Mouse (Mus musculus) hindbrain, embryonic 11.5 days (tissue): ENCODE measurements around the gene Itgad. TPM values are rescaled to one million over a fixed set of nuclear protein-coding genes. Genes with fewer than 3 reads are reported as not detected.

Experiments
- ATAC-seq: fragments of 200-750 bp; cut with Nextera tagmentation; 2 replicates; pipeline ENCODE4 v1.8.0; 2017; ENCODE audit warnings: mild to moderate bottlenecking, moderate TSS enrichment, moderate library complexity; ENCODE audit not compliant: low FRiP score
- DNase-seq: peaks from one replicate; pipeline ENCODE4 v3.0.0-alpha.2; 2015; ENCODE audit warnings: low spot score
- H3K27ac ChIP-seq: fragments of 300-500 bp; sonication (generic); 2 replicates; pipeline ENCODE4 v1.5.1; 2014; ENCODE audit warnings: mild to moderate bottlenecking, low read depth, low read length
- H3K27me3 ChIP-seq: fragments of 300-500 bp; sonication (generic); 2 replicates; pipeline ENCODE4 v1.6.1; 2014; ENCODE audit warnings: mild to moderate bottlenecking, low read length, moderate library complexity, mixed read lengths; ENCODE audit not compliant: control insufficient read depth, insufficient read depth
- H3K36me3 ChIP-seq: fragments of 300-500 bp; sonication (generic); 2 replicates; pipeline ENCODE4 v1.6.1; 2014; ENCODE audit warnings: mild to moderate bottlenecking, low read length, moderate library complexity, mixed read lengths; ENCODE audit not compliant: control insufficient read depth, insufficient read depth
- H3K4me1 ChIP-seq: fragments of 300-500 bp; sonication (generic); replicated peaks from 2 replicates; pipeline ENCODE4 v1.6.1; 2014; ENCODE audit warnings: low read length, mixed read lengths; ENCODE audit not compliant: control insufficient read depth, insufficient read depth
- H3K4me2 ChIP-seq: fragments of 300-500 bp; sonication (generic); replicated peaks from 2 replicates; pipeline ENCODE4 v1.6.1; 2014; ENCODE audit warnings: mild to moderate bottlenecking, low read depth, low read length
- H3K4me3 ChIP-seq: fragments of 300-500 bp; sonication (generic); 2 replicates; pipeline ENCODE4 v1.5.1; 2014; ENCODE audit warnings: low read depth, low read length
- H3K9ac ChIP-seq: fragments of 300-500 bp; sonication (generic); 2 replicates; pipeline ENCODE4 v1.6.1; 2014; ENCODE audit warnings: low read depth, low read length
- H3K9me3 ChIP-seq: fragments of 300-500 bp; sonication (generic); 2 replicates; pipeline ENCODE4 v1.6.1; 2016; ENCODE audit warnings: low read length; ENCODE audit not compliant: control insufficient read depth
- WGBS: fragments of 180-500 bp; shearing (Covaris S2); extraction: QIAGEN DNeasy Blood & Tissue Kit; methylation state at CpG from one replicate; pipeline ENCODE4 v1.1.7; 2014; 5-methylcytosine and 5-hydroxymethylcytosine counted together
- polyA plus RNA-seq: library from polyadenylated mRNA; unstranded; fragments of >200 nt; fragmentation: Nextera tagmentation; extraction: Ambion mirVana; gene quantifications from 2 replicates; pipeline ENCODE4 v1.2.1, GENCODE M21; 2014

Gene Itgad
- polyA plus RNA-seq, 1 experiment from 2014 or later: not detected

- Histone ChIP-seq H3K27ac (no peak overlapping the region), H3K36me3 (no peaks in the 10 kb centered on the region), H3K27me3 (no peaks in the 10 kb centered on the region), H3K4me3 (no peak overlapping the region), H3K9ac (no peak overlapping the region), H3K4me2 (no peak overlapping the region), H3K9me3 (no peaks in the 10 kb centered on the region), H3K4me1 (no peaks in the 10 kb centered on the region)
- ATAC-seq (no peak), DNase-seq (no peak)
- 57% methylated on average over 13 of the region's 13 CpGs for WGBS
Measured at GRCm38 (mm10) chr7:128270431-128270850, 116.3 kb downstream of the Itgad start.

GRCm38 (mm10) chr7:128271496-128271895, 117.3 kb downstream of the Itgad start:
- no peak for DNase-seq
- no peak overlapping the region for H3K9ac ChIP-seq
- no peak overlapping the region for H3K4me3 ChIP-seq
- no peak overlapping the region for H3K4me2 ChIP-seq
- no peak for ATAC-seq
- no peaks in the 10 kb centered on the region for H3K27me3 ChIP-seq
- WGBS: 95% methylated on average over 9 of the region's 9 CpGs
- H3K9me3 ChIP-seq: no peaks in the 10 kb centered on the region
- H3K27ac ChIP-seq: no peak overlapping the region
- H3K4me1 ChIP-seq: no peaks in the 10 kb centered on the region
- H3K36me3 ChIP-seq: no peaks in the 10 kb centered on the region

Other genes starting within 250 kb of the Itgad start
- gene Kat8, start 241.9 kb upstream of the Itgad start, polyA plus RNA-seq: 49.7 and 50.1 TPM in 2 replicates
- gene Prss8, start 224.3 kb upstream of the Itgad start, polyA plus RNA-seq: 3.4 and 4.9 TPM in 2 replicates
- 8.5 and 11.0 TPM in 2 replicates for gene Prss36, start 207.7 kb upstream of the Itgad start, polyA plus RNA-seq
- gene Fus, start 186.9 kb upstream of the Itgad start, polyA plus RNA-seq: 58.7 and 65.0 TPM in 2 replicates
- 8.4 and 11.0 TPM in 2 replicates for gene Pycard, start 160.5 kb upstream of the Itgad start, polyA plus RNA-seq
- gene Trim72, start 150.4 kb upstream of the Itgad start, polyA plus RNA-seq: not detected in 2 replicates
- 0.42 TPM in 2 replicates for gene Itgam, start 91.7 kb upstream of the Itgad start, polyA plus RNA-seq
- not detected in 2 replicates for gene Gm49368, start 91.7 kb upstream of the Itgad start, polyA plus RNA-seq
- gene Itgax, start 24.8 kb upstream of the Itgad start, polyA plus RNA-seq: not detected in 2 replicates
- 0.36 and 0.54 TPM in 2 replicates for gene Cox6a2, start 52.0 kb downstream of the Itgad start, polyA plus RNA-seq
- 6.5 and 7.4 TPM in 2 replicates for gene Armc5, start 83.0 kb downstream of the Itgad start, polyA plus RNA-seq
- gene 9130023H24Rik, start 83.7 kb downstream of the Itgad start, polyA plus RNA-seq: 12.3 and 13.3 TPM in 2 replicates
- gene Tgfb1i1, start 92.4 kb downstream of the Itgad start, polyA plus RNA-seq: 33.0 and 40.9 TPM in 2 replicates
- 0.25 TPM in 1 of 2 replicates, not detected in the other for gene Slc5a2, start 111.3 kb downstream of the Itgad start, polyA plus RNA-seq
- 18.3 and 22.0 TPM in 2 replicates for gene BC017158, start 143.8 kb downstream of the Itgad start, polyA plus RNA-seq